Mouse (Mus musculus) heart, postnatal 4 days (tissue): ENCODE measurements at regions not wholly inside any gene's neighbourhood (a gene's known extent, or its start where the extent isn't known, plus 50 kb on each side); places are given as distances from the start of the nearest gene placed in this dataset.

Source experiments
- DNase-seq: peaks from one replicate; pipeline ENCODE4 v3.0.0; 2021

DNA sequence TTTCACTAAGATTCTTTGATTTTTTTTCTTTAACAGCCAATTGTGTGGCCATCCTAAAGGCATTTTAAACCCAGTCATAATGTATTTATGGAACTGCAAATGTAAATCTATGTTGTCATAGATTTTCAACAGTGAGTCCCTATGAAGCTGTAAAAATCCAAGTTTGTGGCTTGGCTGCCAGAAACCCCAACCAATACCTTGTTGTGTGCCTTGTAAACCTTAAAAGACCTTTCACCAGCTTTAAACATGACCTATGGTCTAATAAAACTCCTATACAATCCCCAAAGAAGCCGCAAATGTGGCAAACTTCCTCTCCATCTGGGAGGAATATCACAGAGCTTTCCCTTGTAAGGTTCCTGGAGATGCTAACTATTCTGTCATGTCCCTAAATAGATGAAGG is 125.4 kb upstream of the Igf1 start:
- DNase-seq, result no peak

GRCm38 (mm10) chr10:87733241-87733640 is 124.8 kb upstream of the Igf1 start:
- DNase-seq, result no peak

GRCm38 (mm10) chr10:87740323-87740722 is 117.7 kb upstream of the Igf1 start:
- DNase-seq, result peak; percentile 6

GRCm38 (mm10) chr10:87742766-87743165 is 115.3 kb upstream of the Igf1 start:
- no peak for DNase-seq

DNA sequence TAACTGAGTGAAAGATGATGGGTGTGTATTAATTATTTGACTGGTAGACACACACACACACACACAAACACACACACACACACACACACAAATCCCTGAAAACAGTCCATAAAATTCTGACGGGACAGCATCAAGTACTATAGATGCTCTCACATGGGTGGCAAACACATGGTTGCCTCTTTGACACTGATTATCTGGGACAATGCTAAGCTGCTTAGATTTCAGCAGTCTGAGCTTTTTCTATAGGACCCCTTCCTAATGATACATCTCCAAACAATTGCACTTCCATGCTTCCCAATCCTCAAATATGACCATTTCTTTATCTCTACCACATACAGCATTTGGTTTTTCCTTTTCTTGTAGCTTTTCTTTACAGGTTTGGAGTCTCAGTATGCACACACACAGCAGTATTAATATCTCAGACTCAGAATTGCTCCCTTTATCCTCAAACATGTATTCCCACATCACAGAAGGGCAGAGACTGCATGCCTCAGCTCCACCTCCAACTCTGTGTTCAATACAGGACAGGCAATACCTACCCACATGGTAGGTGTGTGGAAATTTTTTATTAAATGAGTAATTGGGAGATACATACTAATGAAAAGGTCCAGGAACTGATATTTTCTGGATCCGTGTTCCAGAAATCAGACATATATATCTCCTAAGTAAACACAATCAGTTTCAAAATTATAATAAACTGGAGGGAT is 110.1 kb upstream of the Igf1 start:
- no peak for DNase-seq

- DNase-seq, result no peak
Observed at GRCm38 (mm10) chr10:87748631-87749193, 109.4 kb upstream of the Igf1 start.

GRCm38 (mm10) chr10:87750321-87750720 is 107.7 kb upstream of the Igf1 start:
- no peak for DNase-seq

DNA sequence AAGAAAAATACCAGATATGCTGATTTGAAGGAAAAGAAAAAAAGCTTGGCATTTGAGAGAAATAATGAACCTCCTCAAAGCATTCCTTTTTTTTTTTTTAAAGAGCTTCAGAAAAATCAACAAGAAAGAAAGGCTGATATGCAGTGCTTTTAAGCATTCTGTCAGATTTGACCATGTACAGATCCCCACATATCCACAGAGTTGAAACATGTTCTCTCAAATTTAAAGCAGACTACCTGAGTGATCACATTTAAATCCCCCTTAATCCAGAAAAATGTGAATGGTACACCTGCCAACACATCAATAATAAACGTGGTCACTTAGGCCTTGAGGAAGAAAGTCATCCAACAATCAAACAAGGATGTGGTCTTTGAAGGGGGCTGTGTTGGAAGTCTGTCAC is 107.1 kb upstream of the Igf1 start:
- DNase-seq, result no peak

GRCm38 (mm10) chr10:87752117-87752516 is 105.9 kb upstream of the Igf1 start:
- no peak for DNase-seq

DNA sequence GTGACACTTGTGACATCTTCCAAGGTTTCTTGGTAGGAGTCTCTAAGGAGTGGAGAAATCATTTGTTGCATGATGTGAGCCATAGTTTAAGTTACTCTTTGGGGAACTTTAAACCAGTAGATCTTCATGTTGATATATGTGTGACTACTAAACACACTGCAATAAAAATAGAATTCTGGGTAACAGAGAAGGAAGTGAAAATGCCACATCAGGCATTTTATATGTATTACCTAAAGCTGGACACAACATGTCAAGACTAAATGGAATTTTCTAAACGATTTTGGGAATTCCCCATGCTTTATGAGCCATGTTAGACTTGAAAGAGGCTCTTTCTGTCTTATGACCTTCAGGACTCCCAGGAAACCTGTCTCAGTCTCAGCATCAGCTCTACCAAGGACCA is 104.6 kb upstream of the Igf1 start:
- DNase-seq, result no peak

- no peak for DNase-seq
Observed at GRCm38 (mm10) chr10:87761528-87762030, 96.5 kb upstream of the Igf1 start.

DNA sequence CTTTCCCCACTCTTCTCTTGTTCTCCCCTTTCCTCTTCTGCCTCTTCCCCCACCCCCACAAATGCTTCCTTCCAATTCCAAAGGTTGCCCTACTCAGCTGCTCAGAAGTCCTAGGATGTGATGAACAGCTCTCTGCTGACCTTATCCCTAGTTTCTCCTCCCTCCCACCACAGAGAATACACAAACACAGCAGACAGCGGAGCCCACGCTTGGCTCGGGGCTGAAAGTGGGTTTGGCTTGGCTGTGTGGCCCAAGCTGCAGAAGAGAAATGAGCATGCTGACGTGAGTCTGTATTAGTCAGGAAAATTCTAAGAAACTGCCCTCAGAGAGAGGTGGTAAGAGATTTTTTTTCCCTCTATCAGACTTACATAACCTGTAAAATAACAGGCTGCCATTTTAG is 70.5 kb upstream of the Igf1 start:
- DNase-seq, result peak; percentile 57

DNA sequence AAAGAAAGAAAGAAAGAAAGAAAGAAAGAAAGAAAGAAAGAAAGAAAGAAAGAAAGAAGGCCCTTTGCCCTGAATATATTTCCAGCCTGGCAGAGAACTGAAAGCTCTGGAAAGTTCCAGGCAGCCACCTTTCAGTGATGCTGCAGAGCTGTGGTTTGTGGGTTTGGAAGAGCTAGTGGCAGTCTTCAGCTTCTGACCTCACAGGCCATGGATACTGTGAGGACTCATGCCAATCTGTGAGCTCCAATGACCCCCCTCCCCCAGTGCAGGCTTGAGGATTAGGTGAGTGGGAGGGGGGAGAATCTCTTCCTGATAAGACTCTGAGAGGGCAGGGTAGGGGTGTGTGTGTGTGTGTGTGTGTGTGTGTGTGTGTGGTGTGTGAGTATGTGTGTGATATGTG is 65.7 kb upstream of the Igf1 start:
- DNase-seq, result no peak

DNA sequence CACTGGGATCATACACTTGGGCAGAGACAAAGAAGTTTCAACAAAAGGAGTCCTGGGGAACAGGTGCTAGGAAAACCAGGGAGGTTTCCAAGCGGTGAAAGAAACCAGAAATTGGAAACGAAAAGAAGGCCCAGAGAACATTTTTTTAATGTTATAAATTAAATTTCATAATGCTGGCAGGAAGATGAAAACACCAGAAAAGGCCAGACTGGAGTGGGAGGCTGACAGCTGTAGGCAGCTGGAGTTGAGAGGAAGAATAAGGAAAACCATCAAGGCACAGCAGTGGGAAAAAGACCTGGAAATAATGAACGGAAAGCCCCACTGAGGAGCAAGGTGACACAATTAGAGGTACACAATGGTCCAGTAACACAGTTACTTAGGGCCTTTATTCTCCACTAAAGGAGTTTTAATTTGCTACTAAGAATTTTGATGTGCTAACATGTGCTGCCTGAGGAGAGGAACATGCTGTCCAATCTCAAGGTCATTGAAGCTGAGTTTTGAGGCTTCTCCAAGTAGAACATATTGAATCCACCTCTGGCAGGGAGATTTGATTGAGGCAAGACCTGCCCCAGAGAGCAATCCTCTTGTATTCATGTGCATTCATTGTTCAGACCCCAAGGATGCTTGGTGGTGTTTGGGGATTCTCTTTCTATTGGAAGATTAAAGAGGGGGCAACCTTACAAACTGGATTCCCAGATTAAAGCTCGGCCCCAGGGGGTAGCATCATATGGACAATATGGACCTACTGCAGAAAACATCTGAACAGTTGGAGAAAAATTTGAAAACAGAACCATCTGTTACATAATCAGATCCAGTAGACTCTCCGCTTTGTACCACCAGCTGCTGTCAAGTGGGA is 53.9 kb upstream of the Igf1 start:
- DNase-seq, result peak; percentile 32

DNA sequence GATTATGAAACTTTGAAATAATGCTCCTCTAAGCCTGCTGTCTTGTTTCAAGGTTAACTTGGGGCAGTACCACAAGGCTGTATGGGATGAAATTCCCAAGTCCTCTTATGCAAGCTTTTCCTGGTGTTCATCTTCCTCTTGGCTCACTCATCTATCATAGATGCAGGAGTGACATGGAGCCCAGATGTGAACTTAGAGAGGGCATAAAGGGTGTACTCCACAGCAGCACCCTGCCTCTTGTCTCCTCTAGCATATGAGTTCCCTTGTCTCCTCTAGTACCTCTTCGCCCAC is 53.3 kb upstream of the Igf1 start:
- DNase-seq, result no peak
